Mouse (Mus musculus) heart, embryonic 13.5 days (tissue): ENCODE measurements around the gene Umodl1. TPM values are rescaled to one million over a fixed set of nuclear protein-coding genes. Genes with fewer than 3 reads are reported as not detected.

ENCODE experiments used
- ATAC-seq: fragments of 200-750 bp; cut with Nextera tagmentation; 2 replicates; pipeline ENCODE4 v1.8.0; 2017; ENCODE audit warnings: moderate TSS enrichment; ENCODE audit not compliant: insufficient number of reproducible peaks, low FRiP score, low TSS enrichment; ENCODE audit errors: extremely low read depth
- H3K27ac ChIP-seq: fragments of 300-500 bp; sonication (generic); replicated peaks from 2 replicates; pipeline ENCODE4 v1.5.1; 2015; ENCODE audit warnings: moderate library complexity, mild to moderate bottlenecking, inconsistent platforms
- H3K27me3 ChIP-seq: fragments of 300-500 bp; sonication (generic); replicated peaks from 2 replicates; pipeline ENCODE4 v1.6.1; 2015; ENCODE audit warnings: mild to moderate bottlenecking, inconsistent platforms
- H3K36me3 ChIP-seq: fragments of 300-500 bp; sonication (generic); 2 replicates; pipeline ENCODE4 v1.6.1; 2015; ENCODE audit warnings: mild to moderate bottlenecking, inconsistent platforms
- H3K4me1 ChIP-seq: fragments of 300-500 bp; sonication (generic); 2 replicates; pipeline ENCODE4 v1.6.1; 2015; ENCODE audit warnings: inconsistent platforms
- H3K4me2 ChIP-seq: fragments of 300-500 bp; sonication (generic); 2 replicates; pipeline ENCODE4 v1.6.1; 2015; ENCODE audit warnings: inconsistent platforms, mild to moderate bottlenecking, moderate library complexity
- H3K4me3 ChIP-seq: fragments of 300-500 bp; sonication (generic); 2 replicates; pipeline ENCODE4 v1.5.1; 2015; ENCODE audit warnings: moderate library complexity, mild to moderate bottlenecking, inconsistent platforms
- H3K9ac ChIP-seq: fragments of 300-500 bp; sonication (generic); 2 replicates; pipeline ENCODE4 v1.6.1; 2015; ENCODE audit warnings: inconsistent platforms, mild to moderate bottlenecking, moderate library complexity
- H3K9me3 ChIP-seq: fragments of 300-500 bp; sonication (generic); 2 replicates; pipeline ENCODE4 v1.6.1; 2016; ENCODE audit warnings: inconsistent platforms
- WGBS: fragments of 180-500 bp; shearing (Covaris S2); methylation state at CpG from one replicate; pipeline ENCODE4 v1.1.7; 2015; ENCODE audit warnings: mixed read lengths; 5-methylcytosine and 5-hydroxymethylcytosine counted together
- microRNA-seq: library from miRNA; unstranded; fragments of <30 nt; microRNA quantifications from one replicate; pipeline ENCODE4, GENCODE M21; 2016
- polyA plus RNA-seq: library from polyadenylated mRNA; unstranded; fragments of >200 nt; fragmentation: Nextera tagmentation; extraction: Ambion mirVana; gene quantifications from 2 replicates; pipeline ENCODE4 v1.2.1, GENCODE M21; 2015

Gene Umodl1
- polyA plus RNA-seq, 1 experiment from 2014 or later: 0.07 TPM

GRCm38 (mm10) chr17:31038381-31038780 lies 83.9 kb downstream of the Umodl1 start:
- no peaks in the 10 kb centered on the region for H3K27me3 ChIP-seq
- no peak overlapping the region for H3K9ac ChIP-seq
- peaks cover 25% of the 10 kb centered on the region for H3K4me1 ChIP-seq
- 72% methylated on average over 4 of the region's 4 CpGs for WGBS
- no peak overlapping the region for H3K4me2 ChIP-seq
- no peak overlapping the region for H3K27ac ChIP-seq
- ATAC-seq: no peak
- H3K9me3 ChIP-seq: no peaks in the 10 kb centered on the region
- H3K4me3 ChIP-seq: no peak overlapping the region
- no peaks in the 10 kb centered on the region for H3K36me3 ChIP-seq

GRCm38 (mm10) chr17:31039626-31040025 lies 85.2 kb downstream of the Umodl1 start:
- no peaks in the 10 kb centered on the region for H3K9me3 ChIP-seq
- ATAC-seq: no peak
- 58% methylated on average over 7 of the region's 7 CpGs for WGBS
- no peaks in the 10 kb centered on the region for H3K36me3 ChIP-seq
- H3K9ac ChIP-seq: no peak overlapping the region
- no peak overlapping the region for H3K4me2 ChIP-seq
- H3K4me3 ChIP-seq: no peak overlapping the region
- peaks cover 12% of the 10 kb centered on the region for H3K4me1 ChIP-seq
- no peaks in the 10 kb centered on the region for H3K27me3 ChIP-seq
- H3K27ac ChIP-seq: no peak overlapping the region

GRCm38 (mm10) chr17:31040421-31040820 lies 86.0 kb downstream of the Umodl1 start:
- Histone ChIP-seq H3K9ac (no peak overlapping the region), H3K4me1 (peaks cover 7% of the 10 kb centered on the region; the same call in 1 of the 2 replicates), H3K27me3 (no peaks in the 10 kb centered on the region), H3K4me2 (no peak overlapping the region), H3K27ac (no peak overlapping the region), H3K4me3 (no peak overlapping the region), H3K9me3 (no peaks in the 10 kb centered on the region), H3K36me3 (no peaks in the 10 kb centered on the region)
- 62% methylated on average over 7 of the region's 7 CpGs for WGBS
- ATAC-seq: no peak

GRCm38 (mm10) chr17:31042751-31043150 lies 88.3 kb downstream of the Umodl1 start:
- Histone ChIP-seq H3K36me3 (no peaks in the 10 kb centered on the region), H3K4me1 (peaks cover 7% of the 10 kb centered on the region; the same call in 1 of the 2 replicates), H3K4me2 (no peak overlapping the region), H3K9ac (no peak overlapping the region), H3K9me3 (no peaks in the 10 kb centered on the region), H3K4me3 (no peak overlapping the region), H3K27me3 (no peaks in the 10 kb centered on the region), H3K27ac (no peak overlapping the region)
- WGBS: 67% methylated on average over 2 of the region's 2 CpGs
- ATAC-seq: no peak

- 3% methylated on average over 49 of the region's 49 CpGs for WGBS
- Histone ChIP-seq H3K36me3 (no peaks in the 10 kb centered on the region), H3K27me3 (peaks cover 26% of the 10 kb centered on the region), H3K4me2 (peak within 1 kb of the TSS; percentile 98), H3K9ac (peak within 1 kb of the TSS; percentile 74), H3K4me1 (peaks cover 44% of the 10 kb centered on the region), H3K27ac (peak within 1 kb of the TSS; percentile 54), H3K9me3 (peaks cover 18% of the 10 kb centered on the region), H3K4me3 (peak within 1 kb of the TSS; percentile 66)
- ATAC-seq: peak; percentile 69
Measured at GRCm38 (mm10) chr17:31057151-31057890, 102.9 kb downstream of the Umodl1 start, which contains the start of gene Abcg1. Gene Abcg1 (plus strand): TSS chr17:31057675.

- Histone ChIP-seq H3K4me2 (peak overlapping the region; percentile 98), H3K27me3 (peaks cover 26% of the 10 kb centered on the region), H3K4me3 (peak overlapping the region; percentile 66), H3K4me1 (peaks cover 44% of the 10 kb centered on the region), H3K9ac (peak overlapping the region; percentile 74), H3K27ac (peak overlapping the region; percentile 54), H3K36me3 (no peaks in the 10 kb centered on the region), H3K9me3 (peaks cover 14% of the 10 kb centered on the region)
- 0 out of 2 replicates have a peak, but pooled peaks have one; percentile 29 for ATAC-seq
- WGBS: 1% methylated on average over 30 of the region's 31 CpGs
Measured at GRCm38 (mm10) chr17:31057891-31058744, 103.7 kb downstream of the Umodl1 start.

GRCm38 (mm10) chr17:31058745-31059085 lies 104.3 kb downstream of the Umodl1 start:
- H3K4me2 ChIP-seq: peak overlapping the region; percentile 98
- H3K27ac ChIP-seq: peak overlapping the region; percentile 54; the same call in 1 of the 2 replicates
- H3K4me3 ChIP-seq: peak overlapping the region; percentile 66
- H3K4me1 ChIP-seq: peaks cover 44% of the 10 kb centered on the region
- no peak for ATAC-seq
- H3K9ac ChIP-seq: peak overlapping the region; percentile 74
- H3K27me3 ChIP-seq: peaks cover 26% of the 10 kb centered on the region
- H3K9me3 ChIP-seq: peaks cover 8% of the 10 kb centered on the region
- WGBS: 1% methylated on average over 13 of the region's 13 CpGs
- no peaks in the 10 kb centered on the region for H3K36me3 ChIP-seq

- 63% methylated on average over 4 of the region's 4 CpGs for WGBS
- peak overlapping the region; percentile 98; the same call in 1 of the 2 replicates for H3K4me2 ChIP-seq
- peaks cover 44% of the 10 kb centered on the region for H3K4me1 ChIP-seq
- H3K9me3 ChIP-seq: no peaks in the 10 kb centered on the region
- ATAC-seq: no peak
- peak overlapping the region; percentile 59 for H3K27ac ChIP-seq
- H3K4me3 ChIP-seq: no peak overlapping the region
- H3K9ac ChIP-seq: no peak overlapping the region
- peaks cover 26% of the 10 kb centered on the region for H3K27me3 ChIP-seq
- H3K36me3 ChIP-seq: no peaks in the 10 kb centered on the region; the same call in 1 of the 2 replicates
Measured at GRCm38 (mm10) chr17:31060196-31060587, 105.8 kb downstream of the Umodl1 start.

Small RNA genes within 50 kb of the gene (microRNA-seq; reads per million reads assigned to microRNA genes)
- gene Gm24026: not detected

Other genes starting within 250 kb of the Umodl1 start
- 0.17 and 0.22 TPM in 2 replicates for gene Glp1r, start 52.8 kb upstream of the Umodl1 start, polyA plus RNA-seq
- 7.7 and 8.2 TPM in 2 replicates for gene Abcg1, start 103.0 kb downstream of the Umodl1 start, polyA plus RNA-seq
- gene Tff3, start 175.0 kb downstream of the Umodl1 start, polyA plus RNA-seq: not detected in 2 replicates
- gene Tff2, start 189.6 kb downstream of the Umodl1 start, polyA plus RNA-seq: not detected in 2 replicates
- not detected in 2 replicates for gene Tff1, start 210.6 kb downstream of the Umodl1 start, polyA plus RNA-seq
- gene Tmprss3, start 244.3 kb downstream of the Umodl1 start, polyA plus RNA-seq: not detected in 2 replicates